Mouse (Mus musculus) hindbrain, postnatal 0 days (tissue): Measurements from ENCODE around the gene Rab30. TPM values are rescaled to one million over a fixed set of nuclear protein-coding genes. Genes with fewer than 3 reads are reported as not detected.

ENCODE experiments used
- ATAC-seq: fragments of 200-750 bp; cut with Nextera tagmentation; 2 replicates; pipeline ENCODE4 v1.8.0; 2017; ENCODE audit warnings: mild to moderate bottlenecking, moderate TSS enrichment, moderate library complexity
- DNase-seq: peaks from one replicate; pipeline ENCODE4 v3.0.0-alpha.2; 2015; ENCODE audit warnings: low spot score
- H3K27ac ChIP-seq: fragments of 300-500 bp; sonication (generic); 2 replicates; pipeline ENCODE4 v1.5.1; 2014; ENCODE audit warnings: mild to moderate bottlenecking
- H3K27me3 ChIP-seq: fragments of 300-500 bp; sonication (generic); 2 replicates; pipeline ENCODE4 v1.6.1; 2014; ENCODE audit warnings: low read length, mixed read lengths; ENCODE audit not compliant: insufficient read depth
- H3K36me3 ChIP-seq: fragments of 300-500 bp; sonication (generic); 2 replicates; pipeline ENCODE4 v1.6.1; 2014; ENCODE audit warnings: low read length, mixed read lengths; ENCODE audit not compliant: insufficient read depth
- H3K4me1 ChIP-seq: fragments of 300-500 bp; sonication (generic); 2 replicates; pipeline ENCODE4 v1.6.1; 2014; ENCODE audit warnings: antibody characterized with exemption, low read length, mixed read lengths; ENCODE audit not compliant: insufficient read depth
- H3K4me2 ChIP-seq: fragments of 300-500 bp; sonication (generic); 2 replicates; pipeline ENCODE4 v1.6.1; 2014; ENCODE audit warnings: low read depth, mild to moderate bottlenecking, low read length, moderate library complexity, mixed read lengths
- H3K4me3 ChIP-seq: fragments of 300-500 bp; sonication (generic); 2 replicates; pipeline ENCODE4 v1.5.1; 2014; ENCODE audit warnings: low read length
- H3K9ac ChIP-seq: fragments of 300-500 bp; sonication (generic); replicated peaks from 2 replicates; pipeline ENCODE4 v1.6.1; 2014; ENCODE audit warnings: mild to moderate bottlenecking, low read length, moderate library complexity, mixed read lengths
- H3K9me3 ChIP-seq: fragments of 300-500 bp; sonication (generic); 2 replicates; pipeline ENCODE4 v1.6.1; 2016; ENCODE audit warnings: low read length, mixed read lengths
- CTCF ChIP-seq: IDR thresholded peaks from 2 replicates; pipeline ENCODE4 v1.5.1; 2016; ENCODE audit warnings: antibody characterized with exemption, control low read depth, low read depth
- WGBS: fragments of 180-500 bp; shearing (Covaris S2); extraction: QIAGEN DNeasy Blood & Tissue Kit; methylation state at CpG from one replicate; pipeline ENCODE4 v1.1.7; 2014; 5-methylcytosine and 5-hydroxymethylcytosine counted together
- polyA plus RNA-seq: library from polyadenylated mRNA; unstranded; fragments of >200 nt; fragmentation: Nextera tagmentation; extraction: Ambion mirVana; gene quantifications from 2 replicates; pipeline ENCODE4 v1.2.1, GENCODE M21; 2015
- total RNA-seq: library from RNA; depleted of rRNA; stranded (reverse); fragments of >200 nt; gene quantifications from 2 replicates; pipeline ENCODE4 v1.2.3, GENCODE M21; 2014

The Rab30 gene
- total and polyA plus RNA-seq, 2 experiments from 2014 or later, result 21.8 to 33.2 TPM

GRCm38 (mm10) chr7:92776647-92777046 is 35.2 kb downstream of the Rab30 start:
- 44% methylated on average over 4 of the region's 4 CpGs for WGBS
- H3K4me1 ChIP-seq, result peaks cover 11% of the 10 kb centered on the region; the same call in 1 of the 2 replicates
- H3K27me3 ChIP-seq, result no peaks in the 10 kb centered on the region
- H3K36me3 ChIP-seq, result no peaks in the 10 kb centered on the region
- H3K9ac ChIP-seq, result 0 out of 2 replicates have a peak overlapping the region, but pooled peaks have one; percentile 13
- peak overlapping the region; percentile 26; the same call in 1 of the 2 replicates for H3K4me3 ChIP-seq
- no peak for DNase-seq
- peak overlapping the region; percentile 85 for H3K27ac ChIP-seq
- no peaks in the 10 kb centered on the region for H3K9me3 ChIP-seq
- H3K4me2 ChIP-seq, result peak overlapping the region; percentile 50
- peak; percentile 33; the same call in 1 of the 2 replicates for ATAC-seq
- TF ChIP-seq CTCF, result no peak

- Histone ChIP-seq H3K4me1 (peaks cover 11% of the 10 kb centered on the region; the same call in 1 of the 2 replicates), H3K9ac (peak overlapping the region; percentile 37), H3K4me2 (peak overlapping the region; percentile 50), H3K27me3 (no peaks in the 10 kb centered on the region), H3K36me3 (no peaks in the 10 kb centered on the region), H3K27ac (peak overlapping the region; percentile 85), H3K9me3 (no peaks in the 10 kb centered on the region), H3K4me3 (peak overlapping the region; percentile 26)
- no peak for TF ChIP-seq CTCF
- WGBS, result 18% methylated on average over 17 of the region's 17 CpGs
- DNase-seq (peak; percentile 69), ATAC-seq (peak; percentile 77)
Observed at GRCm38 (mm10) chr7:92777108-92777973, 35.9 kb downstream of the Rab30 start.

GRCm38 (mm10) chr7:92779058-92779457 is 37.7 kb downstream of the Rab30 start:
- no peak for TF ChIP-seq CTCF
- Histone ChIP-seq H3K27ac (no peak overlapping the region), H3K4me3 (no peak overlapping the region), H3K4me2 (no peak overlapping the region), H3K9me3 (no peaks in the 10 kb centered on the region), H3K36me3 (no peaks in the 10 kb centered on the region), H3K4me1 (peaks cover 11% of the 10 kb centered on the region; the same call in 1 of the 2 replicates), H3K9ac (no peak overlapping the region), H3K27me3 (no peaks in the 10 kb centered on the region)
- 76% methylated on average over 2 of the region's 2 CpGs for WGBS
- DNase-seq (no peak), ATAC-seq (no peak)

GRCm38 (mm10) chr7:92781361-92781760 is 40.0 kb downstream of the Rab30 start:
- no peak for ATAC-seq
- H3K27ac ChIP-seq, result no peak overlapping the region
- no peak overlapping the region for H3K9ac ChIP-seq
- 87% methylated on average over 1 of the region's 1 CpGs for WGBS
- H3K27me3 ChIP-seq, result no peaks in the 10 kb centered on the region
- H3K4me3 ChIP-seq, result no peak overlapping the region
- H3K36me3 ChIP-seq, result no peaks in the 10 kb centered on the region
- no peak for DNase-seq
- peaks cover 8% of the 10 kb centered on the region; the same call in 1 of the 2 replicates for H3K4me1 ChIP-seq
- peak; percentile 33 for TF ChIP-seq CTCF
- no peak overlapping the region for H3K4me2 ChIP-seq
- no peaks in the 10 kb centered on the region for H3K9me3 ChIP-seq

- 90% methylated on average over 3 of the region's 3 CpGs for WGBS
- no peak for TF ChIP-seq CTCF
- Histone ChIP-seq H3K4me3 (no peak overlapping the region), H3K9ac (no peak overlapping the region), H3K4me1 (0 out of 2 replicates have a peak, but pooled peaks cover 4% of the 10 kb centered on the region), H3K27ac (no peak overlapping the region), H3K27me3 (no peaks in the 10 kb centered on the region), H3K9me3 (no peaks in the 10 kb centered on the region), H3K36me3 (no peaks in the 10 kb centered on the region), H3K4me2 (no peak overlapping the region)
- DNase-seq (no peak), ATAC-seq (no peak)
Observed at GRCm38 (mm10) chr7:92781948-92782347, 40.5 kb downstream of the Rab30 start.

GRCm38 (mm10) chr7:92782511-92782910 is 41.1 kb downstream of the Rab30 start:
- WGBS, result 54% methylated on average over 9 of the region's 9 CpGs
- Histone ChIP-seq H3K4me3 (no peak overlapping the region), H3K27ac (peak overlapping the region; percentile 41), H3K27me3 (no peaks in the 10 kb centered on the region), H3K4me2 (peak overlapping the region; percentile 19; the same call in 1 of the 2 replicates), H3K36me3 (no peaks in the 10 kb centered on the region), H3K4me1 (0 out of 2 replicates have a peak, but pooled peaks cover 4% of the 10 kb centered on the region), H3K9ac (no peak overlapping the region), H3K9me3 (no peaks in the 10 kb centered on the region)
- ATAC-seq (peak; percentile 58; the same call in 1 of the 2 replicates), DNase-seq (peak; percentile 27)
- TF ChIP-seq CTCF, result no peak
